Mouse (Mus musculus) CH12.LX (cell line): ENCODE data around the gene Ccdc65. TPM values are rescaled to one million over a fixed set of nuclear protein-coding genes. Genes with fewer than 3 reads are reported as not detected.

Experiments
- DNase-seq: peaks from one replicate; pipeline ENCODE4 v3.0.0-alpha.2; 2013; ENCODE audit errors: extremely low read depth
- H3K27ac ChIP-seq: 2 replicates; pipeline ENCODE4 v1.5.1; 2012; ENCODE audit warnings: low read depth, mild to moderate bottlenecking, control low read depth, moderate library complexity; ENCODE audit not compliant: insufficient read depth
- H3K27me3 ChIP-seq: replicated peaks from 2 replicates; pipeline ENCODE3; 2012; ENCODE audit warnings: inconsistent platforms
- H3K36me3 ChIP-seq, 2 experiments: replicated peaks in 1 of 2; 2 replicates each; pipeline versions ENCODE3 to v1.6.1; 2012; ENCODE audit warnings: inconsistent platforms in 1 of 2, low read length in 1 of 2, mild to moderate bottlenecking in 1 of 2, mixed read lengths in 1 of 2, moderate library complexity in 1 of 2; ENCODE audit not compliant: control insufficient read depth in 1 of 2, insufficient read depth in 1 of 2
- H3K4me1 ChIP-seq, 2 experiments: 2 replicates each; pipeline ENCODE4 v1.6.1; 2012; ENCODE audit warnings: inconsistent platforms in 1 of 2, moderate library complexity in 1 of 2; ENCODE audit not compliant: insufficient read depth in 2 of 2, control insufficient read depth in 1 of 2
- H3K4me2 ChIP-seq: 2 replicates; pipeline ENCODE4 v1.6.1; 2012; ENCODE audit warnings: low read depth, mild to moderate bottlenecking, control low read depth; ENCODE audit not compliant: poor library complexity, insufficient read depth, severe bottlenecking
- H3K4me3 ChIP-seq, 3 experiments: fragments of 150-350 bp in 1 of 3; sonication (generic) in 1 of 3; replicated peaks in 1 of 3; 2 replicates each; pipeline versions ENCODE3 to v1.5.1; 2011 to 2012; ENCODE audit warnings: low read depth in 2 of 3, low read length in 2 of 3, mild to moderate bottlenecking in 2 of 3, moderate library complexity in 2 of 3, control low read depth in 1 of 3, improper control_type of control experiment in 1 of 3, inconsistent platforms in 1 of 3, mixed read lengths in 1 of 3; ENCODE audit not compliant: poor library complexity in 1 of 3
- H3K79me2 ChIP-seq: replicated peaks from 2 replicates; pipeline ENCODE4 v1.6.1; 2012; ENCODE audit warnings: mild to moderate bottlenecking, moderate library complexity; ENCODE audit not compliant: control insufficient read depth, poor library complexity, insufficient read depth, severe bottlenecking; ENCODE audit errors: extremely low read depth
- H3K9ac ChIP-seq: 2 replicates; pipeline ENCODE4 v1.6.1; 2012; ENCODE audit warnings: low read depth, mild to moderate bottlenecking, control low read depth, moderate library complexity; ENCODE audit not compliant: insufficient read depth
- H3K9me3 ChIP-seq: replicated peaks from 2 replicates; pipeline ENCODE3; 2012; ENCODE audit warnings: low read length, inconsistent platforms, mixed read lengths
- CHD1 ChIP-seq: IDR thresholded peaks from 2 replicates; pipeline ENCODE4 v1.6.1; 2012; ENCODE audit warnings: low read depth, low read length, improper control_type of control experiment, inconsistent platforms
- CHD2 ChIP-seq: IDR thresholded peaks from 2 replicates; pipeline ENCODE4 v1.6.1; 2011; ENCODE audit warnings: low read length, improper control_type of control experiment
- E2F4 ChIP-seq: IDR thresholded peaks from 2 replicates; pipeline ENCODE4 v1.6.1; 2011; ENCODE audit warnings: low read depth, low read length, improper control_type of control experiment; ENCODE audit not compliant: insufficient replicate concordance
- EP300 ChIP-seq: IDR thresholded peaks from 2 replicates; pipeline ENCODE4 v1.6.1; 2011; ENCODE audit warnings: low read length, improper control_type of control experiment
- ETS1 ChIP-seq: conservative IDR thresholded peaks from 2 replicates; pipeline ENCODE4 v1.6.1; 2012; ENCODE audit warnings: low read depth, mild to moderate bottlenecking, inconsistent platforms, low read length, improper control_type of control experiment, moderate library complexity
- HCFC1 ChIP-seq: IDR thresholded peaks from 2 replicates; pipeline ENCODE4 v1.6.1; 2012; ENCODE audit warnings: low read depth, mild to moderate bottlenecking, inconsistent platforms, low read length, improper control_type of control experiment
- JUND ChIP-seq: conservative IDR thresholded peaks from 2 replicates; pipeline ENCODE4 v1.6.1; 2011; ENCODE audit warnings: low read depth, low read length, improper control_type of control experiment
- KAT2A ChIP-seq: IDR thresholded peaks from 2 replicates; pipeline ENCODE4 v1.6.1; 2012; ENCODE audit warnings: low read length, improper control_type of control experiment, inconsistent platforms; ENCODE audit not compliant: insufficient replicate concordance
- MAFK ChIP-seq: IDR thresholded peaks from 2 replicates; pipeline ENCODE4 v1.6.1; 2011; ENCODE audit warnings: low read length, improper control_type of control experiment; ENCODE audit not compliant: insufficient replicate concordance
- MAX ChIP-seq: IDR thresholded peaks from 2 replicates; pipeline ENCODE4 v1.6.1; 2011; ENCODE audit warnings: low read length, improper control_type of control experiment
- MAZ ChIP-seq: IDR thresholded peaks from 2 replicates; pipeline ENCODE4 v1.6.1; 2012; ENCODE audit warnings: low read depth, mild to moderate bottlenecking, inconsistent platforms, low read length, improper control_type of control experiment, moderate library complexity
- MYC ChIP-seq: IDR thresholded peaks from 2 replicates; pipeline ENCODE4 v1.6.1; 2011; ENCODE audit warnings: low read depth, mild to moderate bottlenecking, improper control_type of control experiment, low read length
- NRF1 ChIP-seq: IDR thresholded peaks from 2 replicates; pipeline ENCODE4 v1.6.1; 2014; ENCODE audit warnings: low read depth, mild to moderate bottlenecking, inconsistent platforms, low read length, improper control_type of control experiment, moderate library complexity
- POLR2A ChIP-seq: IDR thresholded peaks from 2 replicates; pipeline ENCODE4 v1.6.1; 2011; ENCODE audit warnings: low read depth, mild to moderate bottlenecking, improper control_type of control experiment, low read length
- RAD21 ChIP-seq: IDR thresholded peaks from 2 replicates; pipeline ENCODE4 v1.6.1; 2011; ENCODE audit warnings: low read depth, mild to moderate bottlenecking, low read length, improper control_type of control experiment, moderate library complexity
- RCOR1 ChIP-seq: conservative IDR thresholded peaks from 2 replicates; pipeline ENCODE4 v1.6.1; 2012; ENCODE audit warnings: low read depth, mild to moderate bottlenecking, inconsistent platforms, low read length, improper control_type of control experiment
- SIN3A ChIP-seq: IDR thresholded peaks from 2 replicates; pipeline ENCODE4 v1.6.1; 2012; ENCODE audit warnings: low read length, improper control_type of control experiment, inconsistent platforms
- USF1 ChIP-seq: IDR thresholded peaks from 2 replicates; pipeline ENCODE4 v1.6.1; 2014; ENCODE audit warnings: low read depth, mild to moderate bottlenecking, inconsistent platforms, low read length, improper control_type of control experiment
- USF2 ChIP-seq: conservative IDR thresholded peaks from 2 replicates; pipeline ENCODE4 v1.6.1; 2011; ENCODE audit warnings: low read depth, low read length, improper control_type of control experiment
- ZC3H11A ChIP-seq: IDR thresholded peaks from 2 replicates; pipeline ENCODE4 v1.6.1; 2012; ENCODE audit warnings: low read depth, mild to moderate bottlenecking, inconsistent platforms, low read length, improper control_type of control experiment
- ZMIZ1 ChIP-seq: IDR thresholded peaks from 2 replicates; pipeline ENCODE4 v1.6.1; 2012; ENCODE audit warnings: low read depth, mild to moderate bottlenecking, inconsistent platforms, low read length, improper control_type of control experiment
- ZNF384 ChIP-seq: IDR thresholded peaks from 2 replicates; pipeline ENCODE4 v1.6.1; 2012; ENCODE audit warnings: low read depth, low read length, improper control_type of control experiment, inconsistent platforms
- dilution Hi-C: fragments of 300-500 bp; cut with MboI; formaldehyde crosslinking; loops from 2 replicates; pipeline ENCODE4 v1.14.3; 2020; ENCODE audit warnings: low sequenced_read_pairs; ENCODE audit not compliant: extremely low pct_unique_long_range_greater_than_20kb, extremely low pct_ligation_motif_present
- in situ Hi-C: fragments of 300-500 bp; cut with MboI; formaldehyde crosslinking; loops from 3 replicates; pipeline ENCODE4 v1.14.3; 2019; ENCODE audit warnings: low sequenced_read_pairs, low pct_ligation_motif_present, low pct_unique_long_range_greater_than_20kb, mixed read lengths
- polyA plus RNA-seq: library from polyadenylated mRNA; unstranded; fragments of >175 nt; gene quantifications from 2 replicates; pipeline ENCODE4 v1.2.1, GENCODE M21; 2012; ENCODE audit warnings: low read depth; ENCODE audit not compliant: insufficient read length
- total RNA-seq, 2 experiments: library from RNA; depleted of rRNA; stranded (reverse); fragments of 300-350 nt in 1 of 2; fragments of >200 nt in 1 of 2; gene quantifications; 2 replicates each; pipeline ENCODE4 v1.2.3; 2012 to 2014

Ccdc65 gene
- total and polyA plus RNA-seq, 3 experiments: 0.11 to 0.13 TPM; not detected in 1

DNA sequence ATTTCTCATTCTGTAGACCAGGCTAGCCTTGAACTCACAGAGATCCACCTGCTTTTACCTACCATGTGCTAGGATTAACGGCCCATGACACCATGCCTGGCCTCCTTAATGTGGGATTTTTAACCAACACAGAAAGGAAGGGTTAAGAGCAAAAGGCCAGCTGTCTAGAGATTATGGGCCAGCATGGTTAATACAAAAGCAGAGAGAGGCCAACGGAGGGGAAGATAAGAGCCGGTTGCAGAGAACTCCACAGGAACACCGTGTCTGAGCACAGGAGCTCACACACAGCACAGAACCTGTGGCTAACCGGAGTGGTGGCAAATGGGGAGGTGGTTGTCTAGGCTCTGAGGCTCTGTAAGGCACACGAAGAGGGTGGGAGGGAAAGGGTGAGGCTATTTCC, 25.4 kb downstream of the Ccdc65 start:
- in situ Hi-C loops: no loop called here
- dilution Hi-C loops: no loop called here
- no peaks in the 10 kb centered on the region for H3K27me3 ChIP-seq
- H3K79me2 ChIP-seq: no peaks in the 10 kb centered on the region
- peaks cover under 1 to 20% of the 10 kb centered on the region in 2 experiments; a peak in 3 of 4 replicates for H3K4me1 ChIP-seq
- TF ChIP-seq HCFC1 (no peak), E2F4 (no peak), NRF1 (no peak), MAX (no peak), SIN3A (no peak), ZNF384 (no peak), MAFK (no peak), RCOR1 (no peak), JUND (no peak), RAD21 (no peak), ZC3H11A (no peak), MYC (no peak), CHD2 (no peak), USF2 (no peak), ZMIZ1 (no peak), POLR2A (no peak)
- no peak for DNase-seq
- H3K4me2 ChIP-seq: no peak overlapping the region
- H3K9ac ChIP-seq: no peak overlapping the region
- peaks cover 3% of the 10 kb centered on the region for H3K9me3 ChIP-seq
- no peak overlapping the region for H3K4me3 ChIP-seq
- H3K27ac ChIP-seq: no peak overlapping the region
- H3K36me3 ChIP-seq: peaks cover 32 to 48% of the 10 kb centered on the region in 2 experiments

DNA sequence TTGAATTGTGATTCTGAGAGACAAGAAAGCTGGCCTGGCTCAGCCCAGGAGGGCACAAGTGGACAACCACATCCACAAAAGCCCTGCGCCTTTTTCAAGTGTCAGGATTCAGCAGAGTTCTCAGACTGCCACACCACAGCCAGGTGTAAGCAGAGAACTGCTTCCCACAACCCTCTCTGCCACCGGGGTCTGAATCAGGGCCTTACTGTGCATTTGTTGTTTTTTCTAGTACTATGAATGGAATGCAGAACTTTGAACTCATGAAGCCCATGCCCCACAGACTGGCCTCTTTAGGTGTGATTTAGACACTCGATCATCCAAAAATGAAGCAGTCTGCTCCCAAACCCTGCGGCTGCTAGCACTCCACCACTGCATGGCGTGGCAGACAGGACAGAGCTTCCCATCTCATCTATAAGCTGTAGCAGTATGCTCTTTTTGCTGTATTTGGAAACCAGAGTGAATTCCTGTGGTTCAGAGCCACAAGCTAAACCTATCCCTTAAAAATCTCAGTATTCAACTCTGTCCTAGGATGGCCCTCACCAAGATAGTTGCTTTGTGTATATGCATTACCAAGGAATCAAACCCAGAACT, 26.1 kb downstream of the Ccdc65 start:
- in situ Hi-C loops (no loop called here), dilution Hi-C loops (no loop called here)
- no peaks in the 10 kb centered on the region for H3K27me3 ChIP-seq
- peaks cover 39 to 55% of the 10 kb centered on the region in 2 experiments for H3K36me3 ChIP-seq
- no peak overlapping the region for H3K4me3 ChIP-seq
- no peaks in the 10 kb centered on the region for H3K79me2 ChIP-seq
- TF ChIP-seq POLR2A (no peak), MYC (no peak), MAZ (no peak), EP300 (no peak), RAD21 (no peak), ETS1 (no peak), USF2 (no peak), CHD1 (no peak), CHD2 (no peak), KAT2A (no peak), USF1 (no peak)
- H3K4me2 ChIP-seq: no peak overlapping the region
- H3K9me3 ChIP-seq: peaks cover 3% of the 10 kb centered on the region
- H3K4me1 ChIP-seq: peaks cover 2 to 23% of the 10 kb centered on the region in 2 experiments; a peak in 3 of 4 replicates
- H3K27ac ChIP-seq: no peak overlapping the region
- no peak overlapping the region for H3K9ac ChIP-seq
- DNase-seq: no peak
